Mouse (Mus musculus): ENCODE measurements at regions not wholly inside any gene's neighbourhood (a gene's known extent, or its start where the extent isn't known, plus 50 kb on each side); places are given as distances from the start of the nearest gene placed in this dataset.

GRCm38 (mm10) chr6:127286681-127287476 is 134.9 kb upstream of the Ccnd2 start:
- no peaks in the 10 kb centered on the region for H3K9me3 ChIP-seq
- H3K4me1 ChIP-seq, result peaks cover 57% of the 10 kb centered on the region
- H3K4me3 ChIP-seq, result no peak overlapping the region
- WGBS, result 55% methylated on average over 12 of the region's 12 CpGs
- 0 out of 2 replicates have a peak, but pooled peaks cover 3% of the 10 kb centered on the region for H3K27me3 ChIP-seq (replicated peaks; ENCODE audit: low read depth, poor library complexity, severe bottlenecking)
- DNase-seq (ENCODE audit: low spot score), result no peak
- 0 out of 2 replicates have a peak overlapping the region, but pooled peaks have one; percentile 5 for H3K27ac ChIP-seq (replicated peaks)
- H3K36me3 ChIP-seq (replicated peaks), result no peaks in the 10 kb centered on the region

- WGBS, result 89% methylated on average over 3 of the region's 3 CpGs
- Histone ChIP-seq H3K4me3 (no peak overlapping the region), H3K4me1 (peaks cover 47% of the 10 kb centered on the region), H3K27me3 (replicated peaks; ENCODE audit: low read depth, poor library complexity, severe bottlenecking) (0 out of 2 replicates have a peak, but pooled peaks cover 3% of the 10 kb centered on the region), H3K36me3 (replicated peaks) (no peaks in the 10 kb centered on the region), H3K9me3 (no peaks in the 10 kb centered on the region), H3K27ac (replicated peaks) (no peak overlapping the region)
- DNase-seq (ENCODE audit: low spot score), result no peak
Observed at GRCm38 (mm10) chr6:127288946-127289345, 137.0 kb upstream of the Ccnd2 start.

- no peaks in the 10 kb centered on the region for H3K27me3 ChIP-seq (replicated peaks; ENCODE audit: low read depth, poor library complexity, severe bottlenecking)
- no peaks in the 10 kb centered on the region for H3K36me3 ChIP-seq (replicated peaks)
- H3K4me1 ChIP-seq, result peaks cover 24% of the 10 kb centered on the region
- no peak overlapping the region for H3K4me3 ChIP-seq
- 0 out of 2 replicates have a peak overlapping the region, but pooled peaks have one; percentile 8 for H3K27ac ChIP-seq (replicated peaks)
- DNase-seq (ENCODE audit: low spot score), result peak; percentile 53
- 36% methylated on average over 7 of the region's 7 CpGs for WGBS
- H3K9me3 ChIP-seq, result no peaks in the 10 kb centered on the region
Observed at GRCm38 (mm10) chr6:127291937-127292336, 139.9 kb upstream of the Ccnd2 start.

GRCm38 (mm10) chr6:127293829-127294228 is 141.8 kb upstream of the Ccnd2 start:
- 87% methylated on average over 2 of the region's 2 CpGs for WGBS
- H3K4me1 ChIP-seq, result peaks cover 15% of the 10 kb centered on the region
- H3K27me3 ChIP-seq (replicated peaks; ENCODE audit: low read depth, poor library complexity, severe bottlenecking), result no peaks in the 10 kb centered on the region
- no peak overlapping the region for H3K4me3 ChIP-seq
- DNase-seq (ENCODE audit: low spot score), result no peak
- H3K9me3 ChIP-seq, result no peaks in the 10 kb centered on the region
- H3K36me3 ChIP-seq (replicated peaks), result no peaks in the 10 kb centered on the region
- no peak overlapping the region for H3K27ac ChIP-seq (replicated peaks)

GRCm38 (mm10) chr6:127298105-127298504 is 146.1 kb upstream of the Ccnd2 start:
- H3K27ac ChIP-seq (replicated peaks), result no peak overlapping the region
- DNase-seq (ENCODE audit: low spot score), result no peak
- 81% methylated on average over 7 of the region's 7 CpGs for WGBS
- H3K4me1 ChIP-seq, result no peaks in the 10 kb centered on the region
- no peaks in the 10 kb centered on the region for H3K36me3 ChIP-seq (replicated peaks)
- no peaks in the 10 kb centered on the region for H3K9me3 ChIP-seq
- no peaks in the 10 kb centered on the region for H3K27me3 ChIP-seq (replicated peaks; ENCODE audit: low read depth, poor library complexity, severe bottlenecking)
- no peak overlapping the region for H3K4me3 ChIP-seq

GRCm38 (mm10) chr6:127311192-127312054 is 135.2 kb upstream of the Parp11 start:
- Histone ChIP-seq H3K4me3 (no peak overlapping the region), H3K9me3 (no peaks in the 10 kb centered on the region), H3K27me3 (replicated peaks; ENCODE audit: low read depth, poor library complexity, severe bottlenecking) (0 out of 2 replicates have a peak, but pooled peaks cover 6% of the 10 kb centered on the region), H3K4me1 (peaks cover 14% of the 10 kb centered on the region), H3K27ac (replicated peaks) (no peak overlapping the region), H3K36me3 (replicated peaks) (no peaks in the 10 kb centered on the region)
- DNase-seq (ENCODE audit: low spot score), result no peak
- 87% methylated on average over 9 of the region's 9 CpGs for WGBS

GRCm38 (mm10) chr6:127317309-127317708 is 129.3 kb upstream of the Parp11 start:
- DNase-seq (ENCODE audit: low spot score), result no peak
- Histone ChIP-seq H3K4me1 (peaks cover 5% of the 10 kb centered on the region), H3K27me3 (replicated peaks; ENCODE audit: low read depth, poor library complexity, severe bottlenecking) (0 out of 2 replicates have a peak, but pooled peaks cover 14% of the 10 kb centered on the region), H3K4me3 (no peak overlapping the region), H3K9me3 (no peaks in the 10 kb centered on the region), H3K27ac (replicated peaks) (no peak overlapping the region), H3K36me3 (replicated peaks) (no peaks in the 10 kb centered on the region)
- 70% methylated on average over 1 of the region's 1 CpGs for WGBS

- H3K9me3 ChIP-seq, result no peaks in the 10 kb centered on the region
- peaks cover 5% of the 10 kb centered on the region for H3K4me1 ChIP-seq
- H3K4me3 ChIP-seq, result no peak overlapping the region
- no peak for DNase-seq (ENCODE audit: low spot score)
- 53% methylated on average over 8 of the region's 8 CpGs for WGBS
- 0 out of 2 replicates have a peak, but pooled peaks cover 10% of the 10 kb centered on the region for H3K27me3 ChIP-seq (replicated peaks; ENCODE audit: low read depth, poor library complexity, severe bottlenecking)
- H3K27ac ChIP-seq (replicated peaks), result no peak overlapping the region
- no peaks in the 10 kb centered on the region for H3K36me3 ChIP-seq (replicated peaks)
Observed at GRCm38 (mm10) chr6:127318746-127319582, 127.7 kb upstream of the Parp11 start.

- DNase-seq (ENCODE audit: low spot score), result no peak
- no peaks in the 10 kb centered on the region for H3K9me3 ChIP-seq
- peaks cover 10% of the 10 kb centered on the region for H3K4me1 ChIP-seq
- H3K4me3 ChIP-seq, result no peak overlapping the region
- H3K27ac ChIP-seq (replicated peaks), result no peak overlapping the region
- 0 out of 2 replicates have a peak, but pooled peaks cover 10% of the 10 kb centered on the region for H3K27me3 ChIP-seq (replicated peaks; ENCODE audit: low read depth, poor library complexity, severe bottlenecking)
- 89% methylated on average over 4 of the region's 4 CpGs for WGBS
- H3K36me3 ChIP-seq (replicated peaks), result no peaks in the 10 kb centered on the region
Observed at GRCm38 (mm10) chr6:127320600-127320999, 126.0 kb upstream of the Parp11 start.

GRCm38 (mm10) chr6:127321031-127321430 is 125.6 kb upstream of the Parp11 start:
- WGBS, result 95% methylated on average over 3 of the region's 3 CpGs
- peaks cover 10% of the 10 kb centered on the region for H3K4me1 ChIP-seq
- H3K9me3 ChIP-seq, result no peaks in the 10 kb centered on the region
- DNase-seq (ENCODE audit: low spot score), result no peak
- no peaks in the 10 kb centered on the region for H3K36me3 ChIP-seq (replicated peaks)
- H3K27ac ChIP-seq (replicated peaks), result no peak overlapping the region
- H3K27me3 ChIP-seq (replicated peaks; ENCODE audit: low read depth, poor library complexity, severe bottlenecking), result 0 out of 2 replicates have a peak, but pooled peaks cover 10% of the 10 kb centered on the region
- H3K4me3 ChIP-seq, result no peak overlapping the region

GRCm38 (mm10) chr6:127322398-127322797 is 124.2 kb upstream of the Parp11 start:
- 84% methylated on average over 7 of the region's 7 CpGs for WGBS

GRCm38 (mm10) chr6:127324984-127325383 is 121.7 kb upstream of the Parp11 start:
- peaks cover 27% of the 10 kb centered on the region for H3K4me1 ChIP-seq
- H3K9me3 ChIP-seq, result no peaks in the 10 kb centered on the region
- H3K36me3 ChIP-seq (replicated peaks), result no peaks in the 10 kb centered on the region
- no peak overlapping the region for H3K4me3 ChIP-seq
- peak overlapping the region; percentile 40; the same call in 1 of the 2 replicates for H3K27ac ChIP-seq (replicated peaks)
- WGBS, result 57% methylated on average over 5 of the region's 5 CpGs
- H3K27me3 ChIP-seq (replicated peaks; ENCODE audit: low read depth, poor library complexity, severe bottlenecking), result peaks cover 10% of the 10 kb centered on the region; the same call in 1 of the 2 replicates
- DNase-seq (ENCODE audit: low spot score), result peak; percentile 34

More at GRCm38 (mm10) chr6:127322398-127322797, 124.2 kb upstream of the Parp11 start:
- Histone ChIP-seq H3K9me3 (no peaks in the 10 kb centered on the region), H3K27ac (replicated peaks) (no peak overlapping the region), H3K27me3 (replicated peaks; ENCODE audit: low read depth, poor library complexity, severe bottlenecking) (peaks cover 10% of the 10 kb centered on the region; the same call in 1 of the 2 replicates), H3K4me3 (no peak overlapping the region), H3K36me3 (replicated peaks) (no peaks in the 10 kb centered on the region), H3K4me1 (peaks cover 16% of the 10 kb centered on the region)
- DNase-seq (ENCODE audit: low spot score), result no peak

All from embryonic facial prominence, embryonic 10.5 days (tissue).